Mouse (Mus musculus) brain, embryonic 14.5 days (tissue): Measurements from ENCODE around the gene Mpped2. TPM values are rescaled to one million over a fixed set of nuclear protein-coding genes. Genes with fewer than 3 reads are reported as not detected.

Experiments
- DNase-seq: peaks from one replicate; pipeline ENCODE4 v3.0.0-alpha.2; 2011; ENCODE audit warnings: low read depth
- CTCF ChIP-seq: fragments of 200-500 bp; IDR thresholded peaks from 2 replicates; pipeline ENCODE4 v1.5.1; 2012; ENCODE audit warnings: inconsistent platforms, mild to moderate bottlenecking, moderate library complexity, borderline replicate concordance; ENCODE audit not compliant: insufficient read depth, insufficient read length; ENCODE audit errors: extremely low read depth
- POLR2A ChIP-seq: fragments of 200-500 bp; IDR thresholded peaks from 2 replicates; pipeline ENCODE4 v1.6.1; 2012; ENCODE audit warnings: mild to moderate bottlenecking, inconsistent platforms, borderline replicate concordance; ENCODE audit not compliant: poor library complexity, insufficient read depth, insufficient read length, severe bottlenecking; ENCODE audit errors: extremely low read depth
- polyA plus RNA-seq: library from polyadenylated mRNA; depleted of rRNA; stranded (reverse); fragments of >200 nt; gene quantifications from 2 replicates; pipeline ENCODE4 v1.2.3, GENCODE M21; 2012

Mpped2 gene
- polyA plus RNA-seq, 1 experiment, result 67.3 TPM

- no peak for TF ChIP-seq CTCF
- TF ChIP-seq POLR2A, result no peak
- DNase-seq, result peak; percentile 87
Observed at GRCm38 (mm10) chr2:106683832-106684231, 9.2 kb upstream of the Mpped2 start.

- DNase-seq, result peak; percentile 76
- TF ChIP-seq POLR2A (no peak), CTCF (no peak)
Observed at GRCm38 (mm10) chr2:106691753-106692363, 1.2 kb upstream of the Mpped2 start.

GRCm38 (mm10) chr2:106692405-106692782 lies 675 bp upstream of the Mpped2 start:
- no peak for TF ChIP-seq CTCF
- TF ChIP-seq POLR2A, result no peak
- DNase-seq, result peak; percentile 90

- DNase-seq, result peak; percentile 81
Observed at GRCm38 (mm10) chr2:106693702-106694566, 865 bp downstream of the Mpped2 start.

GRCm38 (mm10) chr2:106694567-106694885 lies 1.5 kb downstream of the Mpped2 start:
- no peak for DNase-seq
- no peak for TF ChIP-seq CTCF
- no peak for TF ChIP-seq POLR2A

More at GRCm38 (mm10) chr2:106693702-106694566, 865 bp downstream of the Mpped2 start:
- TF ChIP-seq POLR2A (peak; percentile 65; the same call in 1 of the 2 replicates), CTCF (no peak)

- no peak for TF ChIP-seq POLR2A
- no peak for TF ChIP-seq CTCF
Observed at GRCm38 (mm10) chr2:106694886-106695733, 2.0 kb downstream of the Mpped2 start.

GRCm38 (mm10) chr2:106695734-106696022 lies 2.6 kb downstream of the Mpped2 start:
- no peak for DNase-seq
- TF ChIP-seq POLR2A (no peak), CTCF (no peak)

More at GRCm38 (mm10) chr2:106694886-106695733, 2.0 kb downstream of the Mpped2 start:
- peak; percentile 83 for DNase-seq

- no peak for TF ChIP-seq CTCF
- no peak for TF ChIP-seq POLR2A
- peak; percentile 75 for DNase-seq
Observed at GRCm38 (mm10) chr2:106696372-106696771, 3.3 kb downstream of the Mpped2 start.

GRCm38 (mm10) chr2:106705664-106706063 lies 12.6 kb downstream of the Mpped2 start:
- no peak for DNase-seq
- TF ChIP-seq POLR2A, result no peak
- TF ChIP-seq CTCF, result no peak

GRCm38 (mm10) chr2:106707136-106707535 lies 14.1 kb downstream of the Mpped2 start:
- TF ChIP-seq POLR2A (no peak), CTCF (no peak)
- DNase-seq, result no peak

- TF ChIP-seq POLR2A, result no peak
- DNase-seq, result no peak
Observed at GRCm38 (mm10) chr2:106710862-106711477, 17.9 kb downstream of the Mpped2 start.
